Mouse (Mus musculus) hindbrain, embryonic 15.5 days (tissue): Measurements from ENCODE around the gene Igf2r. TPM values are rescaled to one million over a fixed set of nuclear protein-coding genes. Genes with fewer than 3 reads are reported as not detected.

Source experiments
- ATAC-seq: fragments of 200-750 bp; cut with Nextera tagmentation; 2 replicates; pipeline ENCODE4 v1.8.0; 2017; ENCODE audit warnings: low read depth, moderate number of reproducible peaks, moderate TSS enrichment; ENCODE audit not compliant: low FRiP score
- H3K27ac ChIP-seq: fragments of 300-500 bp; sonication (generic); replicated peaks from 2 replicates; pipeline ENCODE4 v1.5.1; 2015; ENCODE audit warnings: mild to moderate bottlenecking, inconsistent platforms
- H3K27me3 ChIP-seq: fragments of 300-500 bp; sonication (generic); 2 replicates; pipeline ENCODE4 v1.6.1; 2015; ENCODE audit warnings: control low read depth, inconsistent platforms
- H3K36me3 ChIP-seq: fragments of 300-500 bp; sonication (generic); 2 replicates; pipeline ENCODE4 v1.6.1; 2015; ENCODE audit warnings: control low read depth, inconsistent platforms
- H3K4me1 ChIP-seq: fragments of 300-500 bp; sonication (generic); replicated peaks from 2 replicates; pipeline ENCODE4 v1.6.1; 2015; ENCODE audit warnings: control low read depth, inconsistent platforms
- H3K4me2 ChIP-seq: fragments of 300-500 bp; sonication (generic); 2 replicates; pipeline ENCODE4 v1.6.1; 2015; ENCODE audit warnings: moderate library complexity, mild to moderate bottlenecking, inconsistent platforms
- H3K4me3 ChIP-seq: fragments of 300-500 bp; sonication (generic); 2 replicates; pipeline ENCODE4 v1.5.1; 2015; ENCODE audit warnings: mild to moderate bottlenecking, inconsistent platforms
- H3K9ac ChIP-seq: fragments of 300-500 bp; sonication (generic); 2 replicates; pipeline ENCODE4 v1.6.1; 2015; ENCODE audit warnings: inconsistent platforms
- H3K9me3 ChIP-seq: fragments of 300-500 bp; sonication (generic); 2 replicates; pipeline ENCODE4 v1.6.1; 2016; ENCODE audit warnings: control low read depth, inconsistent platforms
- WGBS: fragments of 180-500 bp; shearing (Covaris S2); methylation state at CpG from one replicate; pipeline ENCODE4 v1.1.7; 2015; 5-methylcytosine and 5-hydroxymethylcytosine counted together
- polyA plus RNA-seq: library from polyadenylated mRNA; unstranded; fragments of >200 nt; fragmentation: Nextera tagmentation; extraction: Ambion mirVana; gene quantifications from 2 replicates; pipeline ENCODE4 v1.2.1, GENCODE M21; 2015

Igf2r gene
- polyA plus RNA-seq, 1 experiment from 2014 or later: 9.1 TPM

GRCm38 (mm10) chr17:12773956-12774355 is 4.5 kb upstream of the Igf2r start:
- 81% methylated on average over 3 of the region's 3 CpGs for WGBS
- H3K4me3 ChIP-seq: no peak overlapping the region

GRCm38 (mm10) chr17:12770500-12770899 is 1.0 kb upstream of the Igf2r start:
- ATAC-seq: no peak
- H3K9ac ChIP-seq: no peak overlapping the region
- H3K36me3 ChIP-seq: no peaks in the 10 kb centered on the region
- no peaks in the 10 kb centered on the region for H3K9me3 ChIP-seq
- peaks cover 40% of the 10 kb centered on the region for H3K4me1 ChIP-seq
- no peak overlapping the region for H3K4me3 ChIP-seq
- WGBS: 91% methylated on average over 5 of the region's 5 CpGs
- H3K27me3 ChIP-seq: no peaks in the 10 kb centered on the region
- H3K4me2 ChIP-seq: no peak overlapping the region; the same call in 1 of the 2 replicates
- no peak overlapping the region for H3K27ac ChIP-seq

More at GRCm38 (mm10) chr17:12773956-12774355, 4.5 kb upstream of the Igf2r start:
- Histone ChIP-seq H3K27ac (no peak overlapping the region), H3K27me3 (no peaks in the 10 kb centered on the region), H3K9ac (no peak overlapping the region), H3K4me2 (no peak overlapping the region), H3K4me1 (peaks cover 6% of the 10 kb centered on the region; the same call in 1 of the 2 replicates), H3K36me3 (no peaks in the 10 kb centered on the region), H3K9me3 (no peaks in the 10 kb centered on the region)
- no peak for ATAC-seq

- H3K4me3 ChIP-seq: peak overlapping the region; percentile 89
- peak overlapping the region; percentile 76 for H3K9ac ChIP-seq
- no peak for ATAC-seq
- H3K27ac ChIP-seq: peak overlapping the region; percentile 74
- H3K27me3 ChIP-seq: no peaks in the 10 kb centered on the region
- whole genome bisulfite sequencing: 12% methylated on average over 29 of the region's 41 CpGs
- no peaks in the 10 kb centered on the region for H3K9me3 ChIP-seq
- H3K4me2 ChIP-seq: peak overlapping the region; percentile 67
- H3K4me1 ChIP-seq: peaks cover 40% of the 10 kb centered on the region
- no peaks in the 10 kb centered on the region for H3K36me3 ChIP-seq
These were observed 767 bp downstream of the Igf2r start for GRCm38 (mm10) chr17:12768415-12769379.

GRCm38 (mm10) chr17:12767294-12767852 is 2.1 kb downstream of the Igf2r start:
- Histone ChIP-seq H3K27me3 (no peaks in the 10 kb centered on the region), H3K4me1 (peaks cover 40% of the 10 kb centered on the region), H3K27ac (no peak overlapping the region), H3K36me3 (no peaks in the 10 kb centered on the region), H3K9me3 (no peaks in the 10 kb centered on the region), H3K4me3 (no peak overlapping the region), H3K4me2 (peak overlapping the region; percentile 67), H3K9ac (no peak overlapping the region)
- no peak for ATAC-seq
- WGBS: 94% methylated on average over 6 of the region's 6 CpGs

GRCm38 (mm10) chr17:12763412-12763811 is 6.1 kb downstream of the Igf2r start:
- no peak overlapping the region for H3K4me2 ChIP-seq
- no peaks in the 10 kb centered on the region for H3K36me3 ChIP-seq
- H3K4me3 ChIP-seq: no peak overlapping the region
- WGBS: 95% methylated on average over 2 of the region's 2 CpGs
- no peaks in the 10 kb centered on the region for H3K9me3 ChIP-seq
- H3K27me3 ChIP-seq: no peaks in the 10 kb centered on the region
- H3K9ac ChIP-seq: no peak overlapping the region
- ATAC-seq: no peak
- no peak overlapping the region for H3K27ac ChIP-seq
- H3K4me1 ChIP-seq: peaks cover 47% of the 10 kb centered on the region

- Histone ChIP-seq H3K27ac (no peak overlapping the region), H3K27me3 (no peaks in the 10 kb centered on the region), H3K36me3 (no peaks in the 10 kb centered on the region), H3K4me2 (no peak overlapping the region), H3K9me3 (no peaks in the 10 kb centered on the region), H3K9ac (no peak overlapping the region), H3K4me3 (no peak overlapping the region), H3K4me1 (peaks cover 29% of the 10 kb centered on the region)
- no peak for ATAC-seq
- WGBS: 86% methylated on average over 10 of the region's 10 CpGs
These were observed 8.9 kb downstream of the Igf2r start for GRCm38 (mm10) chr17:12760355-12761146.

GRCm38 (mm10) chr17:12759646-12760074 is 9.8 kb downstream of the Igf2r start:
- Histone ChIP-seq H3K4me2 (no peak overlapping the region), H3K27me3 (no peaks in the 10 kb centered on the region), H3K9me3 (no peaks in the 10 kb centered on the region), H3K4me1 (peaks cover 29% of the 10 kb centered on the region), H3K4me3 (no peak overlapping the region), H3K27ac (no peak overlapping the region), H3K9ac (no peak overlapping the region), H3K36me3 (no peaks in the 10 kb centered on the region)
- 60% methylated on average over 8 of the region's 8 CpGs for WGBS
- ATAC-seq: 0 out of 2 replicates have a peak, but pooled peaks have one; percentile 23

GRCm38 (mm10) chr17:12758701-12759455 is 10.6 kb downstream of the Igf2r start:
- Histone ChIP-seq H3K4me1 (peaks cover 29% of the 10 kb centered on the region), H3K4me3 (no peak overlapping the region), H3K27me3 (no peaks in the 10 kb centered on the region), H3K36me3 (no peaks in the 10 kb centered on the region), H3K27ac (no peak overlapping the region), H3K9me3 (no peaks in the 10 kb centered on the region), H3K4me2 (no peak overlapping the region), H3K9ac (no peak overlapping the region)
- WGBS: 86% methylated on average over 12 of the region's 12 CpGs
- ATAC-seq: no peak

- ATAC-seq: no peak
- no peaks in the 10 kb centered on the region for H3K27me3 ChIP-seq
- H3K4me3 ChIP-seq: no peak overlapping the region
- peaks cover 30% of the 10 kb centered on the region for H3K4me1 ChIP-seq
- H3K4me2 ChIP-seq: no peak overlapping the region
- 59% methylated on average over 5 of the region's 5 CpGs for WGBS
- H3K36me3 ChIP-seq: no peaks in the 10 kb centered on the region
- no peak overlapping the region for H3K9ac ChIP-seq
- no peak overlapping the region for H3K27ac ChIP-seq
- no peaks in the 10 kb centered on the region for H3K9me3 ChIP-seq
These were observed 11.5 kb downstream of the Igf2r start for GRCm38 (mm10) chr17:12757990-12758389.

GRCm38 (mm10) chr17:12757161-12757560 is 12.3 kb downstream of the Igf2r start:
- ATAC-seq: no peak
- WGBS: 83% methylated on average over 6 of the region's 6 CpGs
- Histone ChIP-seq H3K27ac (no peak overlapping the region), H3K4me2 (no peak overlapping the region), H3K4me3 (no peak overlapping the region), H3K4me1 (peaks cover 32% of the 10 kb centered on the region), H3K9me3 (no peaks in the 10 kb centered on the region), H3K9ac (no peak overlapping the region), H3K27me3 (no peaks in the 10 kb centered on the region), H3K36me3 (no peaks in the 10 kb centered on the region)

- no peaks in the 10 kb centered on the region for H3K9me3 ChIP-seq
- H3K4me3 ChIP-seq: no peak overlapping the region
- no peaks in the 10 kb centered on the region for H3K36me3 ChIP-seq
- WGBS: 85% methylated on average over 4 of the region's 4 CpGs
- H3K4me2 ChIP-seq: no peak overlapping the region
- peaks cover 42% of the 10 kb centered on the region for H3K4me1 ChIP-seq
- no peak overlapping the region for H3K27ac ChIP-seq
- H3K27me3 ChIP-seq: no peaks in the 10 kb centered on the region
- H3K9ac ChIP-seq: no peak overlapping the region
- ATAC-seq: no peak
These were observed 13.5 kb downstream of the Igf2r start for GRCm38 (mm10) chr17:12755951-12756350.
